In the genomic region with DNA sequence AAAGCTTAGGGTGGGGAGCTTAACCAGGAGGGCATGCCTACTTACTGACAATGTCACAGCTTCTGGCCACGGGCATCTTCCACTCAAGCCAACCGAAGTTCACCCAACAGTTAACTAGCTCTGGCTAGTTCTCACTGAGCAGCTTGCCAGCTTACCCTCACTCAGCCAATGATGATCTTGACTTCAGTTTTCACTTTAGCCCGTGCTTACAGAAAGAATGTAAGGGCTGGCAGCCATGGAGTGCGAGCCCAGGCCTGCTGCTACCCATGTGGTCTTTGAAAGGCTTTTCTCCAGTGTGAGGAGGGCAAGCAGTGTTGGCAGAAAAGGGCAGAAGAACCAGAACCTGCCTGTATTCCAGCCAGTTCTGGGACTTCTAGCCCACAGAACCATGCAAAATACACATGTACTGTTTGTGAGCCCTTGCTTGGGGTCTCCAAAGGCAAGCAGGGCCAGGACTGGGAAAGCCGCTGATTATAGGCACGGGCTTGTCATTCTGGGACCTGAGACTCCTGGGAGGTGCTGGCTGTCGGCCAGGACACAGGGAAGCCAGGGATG, we compare ENCODE assay signal across 10 mouse cellular contexts.
DNase-seq lines count a peak whose midpoint lies in the region; ATAC-seq lines count a peak whose summit lies in the region.
"Had no signal": no experiment of that assay in that cellular context is flagged by ENCODE, and none has a peak within 500 bp of the region (broad histone marks: within the 10 kb centered on the region; RNA-seq: fewer than 3 reads in every experiment).

No protein-coding gene starts in this region.

- intact Hi-C loops in heart, postnatal 10 days (cut with DNase I), result loop anchor here (2.0 kb wide), 1 partner anchor 693 kb away; no protein-coding TSS in a partner anchor

- no peak overlapping the region for H3K9ac ChIP-seq in hindbrain, embryonic 15.5 days

- DNase-seq in cerebellum, adult 11-12 months, result peak; percentile 51
- no peak for DNase-seq in cerebellum, adult 8-10 months
- peak; percentile 32 to 43 for DNase-seq in heart, postnatal 10 days
- no peak for DNase-seq in heart, adult 18-20 months
- peak; percentile 64 for DNase-seq in Muller cell, postnatal 12 days (ENCODE audit: inconsistent ontology term)
- no peak for DNase-seq in adrenal gland, adult 2 months
- no peak for DNase-seq in retina, embryonic 14.5 days (ENCODE audit: low spot score)

- H3K27ac ChIP-seq in hindbrain, embryonic 15.5 days (replicated peaks), result peak overlapping the region; percentile 25; the same call in 1 of the 2 replicates
- H3K27ac ChIP-seq: left cerebral cortex, adult 2 months; macrophage had no signal

- H3K9me3 ChIP-seq in hindbrain, embryonic 15.5 days, result no peaks in the 10 kb centered on the region

- ATAC-seq in hindbrain, embryonic 15.5 days (ENCODE audit: low FRiP score, low read depth), result 0 out of 2 replicates have a peak, but pooled peaks have one; percentile 21

- no peaks in the 10 kb centered on the region for H3K27me3 ChIP-seq in hindbrain, embryonic 15.5 days

- no peaks in the 10 kb centered on the region for H3K36me3 ChIP-seq in hindbrain, embryonic 15.5 days

- WGBS in hindbrain, embryonic 15.5 days, result 48% methylated on average over 7 of the region's 7 CpGs

- H3K4me3 ChIP-seq in hindbrain, embryonic 15.5 days, result no peak overlapping the region
- H3K4me3 ChIP-seq: left cerebral cortex, adult 2 months had no signal

- H3K4me2 ChIP-seq in hindbrain, embryonic 15.5 days, result no peak overlapping the region

- peaks cover 20% of the 10 kb centered on the region for H3K4me1 ChIP-seq in hindbrain, embryonic 15.5 days (replicated peaks)

Comparison
In these comparisons a context has a peak if more than half of its experiments do, and no peak if none do; other contexts are left out.
1. DNase-seq: peak in cerebellum, adult 11-12 months (single experiment), heart, postnatal 10 days (2 of 2) and Muller cell, postnatal 12 days (single experiment); none in cerebellum, adult 8-10 months (single experiment), heart, adult 18-20 months (0 of 2), adrenal gland, adult 2 months (single experiment) and retina, embryonic 14.5 days (single experiment).